Mouse (Mus musculus) right cerebral cortex, postnatal 36 days (tissue): ENCODE measurements around the gene Gm9913.

Source experiments
- DNase-seq, 2 experiments: peaks; one replicate each; pipeline ENCODE4 v3.0.0; 2022; ENCODE audit warnings: low spot score in 2 of 2, mixed read lengths in 1 of 2

The Gm9913 gene

DNA sequence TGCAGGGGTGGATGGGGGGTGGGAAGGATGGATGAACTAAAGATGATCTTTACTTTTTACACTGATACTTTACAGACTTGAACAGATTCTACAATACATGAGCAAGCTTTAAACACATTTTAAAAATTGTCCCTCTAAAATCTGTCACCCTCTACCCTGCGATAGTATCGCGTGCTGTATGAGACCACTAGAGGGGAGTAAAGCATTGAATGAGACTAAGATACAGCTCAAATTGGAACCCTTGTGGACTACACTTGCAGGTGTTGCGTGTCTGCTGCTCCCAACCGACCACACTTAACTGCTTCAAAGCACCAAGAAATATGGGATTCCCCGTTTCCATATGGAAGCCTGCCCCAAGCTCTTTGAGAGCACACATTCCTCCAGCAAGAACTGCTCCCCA, 50.9 kb downstream of the Gm9913 start:
- no peak for DNase-seq
